Mouse (Mus musculus): Measurements from ENCODE around the gene Islr. TPM values are rescaled to one million over a fixed set of nuclear protein-coding genes. Genes with fewer than 3 reads are reported as not detected.

Gene Islr
- polyA plus RNA-seq, 1 experiment from 2014 or later, result 13.5 TPM

DNA sequence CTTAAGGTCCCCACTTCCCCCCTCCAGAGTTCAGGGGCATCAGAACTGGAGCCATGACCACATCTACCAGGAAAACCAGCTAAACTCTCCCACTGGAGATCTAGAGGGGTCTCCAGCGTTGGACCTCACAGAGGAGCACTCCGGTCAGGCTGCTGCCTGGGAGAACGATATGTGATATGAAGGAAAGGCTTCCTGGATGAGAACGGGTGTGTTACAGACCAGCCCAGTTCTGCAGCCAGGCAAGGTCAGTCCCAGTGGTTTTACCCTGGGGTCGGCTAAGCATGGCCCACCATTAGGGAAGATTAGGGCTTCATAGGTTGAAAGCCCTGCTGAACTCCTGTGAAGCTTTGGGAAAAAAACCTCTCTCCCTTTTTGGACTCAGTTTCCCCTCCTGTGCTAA is 9.3 kb upstream of the Islr start:
- Histone ChIP-seq H3K27me3 (replicated peaks; ENCODE audit: control insufficient read depth, insufficient read depth, low read length) (no peaks in the 10 kb centered on the region), H3K4me3 (ENCODE audit: low read depth, low read length) (no peak overlapping the region), H3K9ac (ENCODE audit: low read length) (no peak overlapping the region), H3K4me2 (ENCODE audit: low read length) (no peak overlapping the region), H3K9me3 (replicated peaks; ENCODE audit: control insufficient read depth, low read length) (no peaks in the 10 kb centered on the region), H3K36me3 (ENCODE audit: control insufficient read depth, insufficient read depth, low read length) (no peaks in the 10 kb centered on the region), H3K4me1 (ENCODE audit: control insufficient read depth, insufficient read depth, low read length) (no peaks in the 10 kb centered on the region), H3K27ac (ENCODE audit: low read depth, low read length) (no peak overlapping the region)
- DNase-seq (ENCODE audit: low spot score) (no peak), ATAC-seq (no peak)
- 80% methylated on average over 5 of the region's 5 CpGs for WGBS

DNA sequence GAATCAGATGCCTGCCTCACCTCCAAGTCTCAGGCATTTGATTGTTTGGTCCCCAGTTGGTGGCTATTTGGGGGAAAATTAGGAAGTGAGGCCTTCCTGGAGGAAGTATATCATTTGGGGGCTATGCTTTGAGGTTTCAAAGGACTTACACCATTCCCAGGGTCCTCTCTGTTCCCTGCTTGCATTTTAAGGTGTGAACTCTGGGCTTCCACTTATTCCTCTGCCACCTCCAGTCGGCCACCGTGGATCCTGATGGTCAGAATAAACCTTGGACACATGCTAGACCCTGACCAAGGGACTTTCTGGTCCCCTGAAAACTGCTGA is 6.2 kb upstream of the Islr start:
- 94% methylated on average over 2 of the region's 2 CpGs for WGBS
- no peak for ATAC-seq
- H3K4me3 ChIP-seq (ENCODE audit: low read depth, low read length), result no peak overlapping the region
- H3K4me2 ChIP-seq (ENCODE audit: low read length), result no peak overlapping the region
- no peak overlapping the region for H3K9ac ChIP-seq (ENCODE audit: low read length)
- peaks cover 4% of the 10 kb centered on the region; the same call in 1 of the 2 replicates for H3K4me1 ChIP-seq (ENCODE audit: control insufficient read depth, insufficient read depth, low read length)
- DNase-seq (ENCODE audit: low spot score), result no peak
- no peaks in the 10 kb centered on the region for H3K36me3 ChIP-seq (ENCODE audit: control insufficient read depth, insufficient read depth, low read length)
- H3K9me3 ChIP-seq (replicated peaks; ENCODE audit: control insufficient read depth, low read length), result no peaks in the 10 kb centered on the region
- no peaks in the 10 kb centered on the region for H3K27me3 ChIP-seq (replicated peaks; ENCODE audit: control insufficient read depth, insufficient read depth, low read length)
- H3K27ac ChIP-seq (ENCODE audit: low read depth, low read length), result no peak overlapping the region

GRCm38 (mm10) chr9:58209462-58210303 is 5.6 kb upstream of the Islr start:
- Histone ChIP-seq H3K4me3 (ENCODE audit: low read depth, low read length) (no peak overlapping the region), H3K4me2 (ENCODE audit: low read length) (no peak overlapping the region), H3K27me3 (replicated peaks; ENCODE audit: control insufficient read depth, insufficient read depth, low read length) (no peaks in the 10 kb centered on the region), H3K9ac (ENCODE audit: low read length) (no peak overlapping the region), H3K36me3 (ENCODE audit: control insufficient read depth, insufficient read depth, low read length) (no peaks in the 10 kb centered on the region), H3K4me1 (ENCODE audit: control insufficient read depth, insufficient read depth, low read length) (peaks cover 4% of the 10 kb centered on the region; the same call in 1 of the 2 replicates), H3K27ac (ENCODE audit: low read depth, low read length) (no peak overlapping the region), H3K9me3 (replicated peaks; ENCODE audit: control insufficient read depth, low read length) (no peaks in the 10 kb centered on the region)
- no peak for ATAC-seq
- WGBS, result 82% methylated on average over 8 of the region's 8 CpGs
- no peak for DNase-seq (ENCODE audit: low spot score)

- DNase-seq (ENCODE audit: low spot score) (peak; percentile 74), ATAC-seq (no peak)
- Histone ChIP-seq H3K9ac (ENCODE audit: low read length) (peak overlapping the region; percentile 40; the same call in 1 of the 2 replicates), H3K4me3 (ENCODE audit: low read depth, low read length) (no peak overlapping the region), H3K27me3 (replicated peaks; ENCODE audit: control insufficient read depth, insufficient read depth, low read length) (0 out of 2 replicates have a peak, but pooled peaks cover 10% of the 10 kb centered on the region), H3K36me3 (ENCODE audit: control insufficient read depth, insufficient read depth, low read length) (no peaks in the 10 kb centered on the region), H3K9me3 (replicated peaks; ENCODE audit: control insufficient read depth, low read length) (no peaks in the 10 kb centered on the region), H3K4me2 (ENCODE audit: low read length) (peak overlapping the region; percentile 53), H3K4me1 (ENCODE audit: control insufficient read depth, insufficient read depth, low read length) (peaks cover 8% of the 10 kb centered on the region; the same call in 1 of the 2 replicates), H3K27ac (ENCODE audit: low read depth, low read length) (peak overlapping the region; percentile 96; the same call in 1 of the 2 replicates)
- 60% methylated on average over 7 of the region's 7 CpGs for WGBS
These were observed 1.9 kb upstream of the Islr start for GRCm38 (mm10) chr9:58206013-58206412.

DNA sequence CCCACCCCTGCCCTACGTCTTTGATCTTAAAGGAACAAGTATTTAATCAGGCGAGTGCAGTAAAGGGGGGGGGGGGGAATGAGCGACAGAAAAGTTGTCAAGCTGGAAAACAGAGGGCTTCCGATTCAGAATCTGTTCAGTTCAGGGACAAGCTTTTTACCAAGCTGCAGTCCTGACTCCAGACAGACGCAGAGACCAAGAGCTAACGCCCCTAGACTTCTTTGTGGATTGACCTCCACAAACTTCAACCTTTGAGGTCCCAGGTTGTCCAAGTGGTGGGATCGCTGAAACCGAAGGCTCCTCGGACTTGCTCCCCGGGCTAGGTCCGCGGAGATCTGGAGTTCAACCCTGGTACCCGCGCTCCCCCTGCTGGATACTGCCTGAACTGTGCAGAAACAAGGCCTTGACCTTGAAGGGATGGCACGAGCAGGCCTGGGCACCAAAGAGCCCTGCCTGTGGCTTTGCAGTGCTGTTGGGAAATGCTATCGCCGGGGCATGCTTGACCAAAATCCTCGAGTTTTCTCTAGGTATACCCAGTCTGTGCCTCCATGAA is 418 bp upstream of the Islr start:
- peak overlapping the region; percentile 82 for H3K9ac ChIP-seq (ENCODE audit: low read length)
- no peaks in the 10 kb centered on the region for H3K9me3 ChIP-seq (replicated peaks; ENCODE audit: control insufficient read depth, low read length)
- 0 out of 2 replicates have a peak, but pooled peaks cover 2% of the 10 kb centered on the region for H3K36me3 ChIP-seq (ENCODE audit: control insufficient read depth, insufficient read depth, low read length)
- H3K27ac ChIP-seq (ENCODE audit: low read depth, low read length), result peak overlapping the region; percentile 96
- H3K27me3 ChIP-seq (replicated peaks; ENCODE audit: control insufficient read depth, insufficient read depth, low read length), result peaks cover 23% of the 10 kb centered on the region; the same call in 1 of the 2 replicates
- H3K4me1 ChIP-seq (ENCODE audit: control insufficient read depth, insufficient read depth, low read length), result peaks cover 8% of the 10 kb centered on the region; the same call in 1 of the 2 replicates
- DNase-seq (ENCODE audit: low spot score), result peak; percentile 90
- peak overlapping the region; percentile 53 for H3K4me2 ChIP-seq (ENCODE audit: low read length)
- WGBS, result 4% methylated on average over 18 of the region's 18 CpGs
- H3K4me3 ChIP-seq (ENCODE audit: low read depth, low read length), result peak overlapping the region; percentile 45
- peak; percentile 62 for ATAC-seq

DNA sequence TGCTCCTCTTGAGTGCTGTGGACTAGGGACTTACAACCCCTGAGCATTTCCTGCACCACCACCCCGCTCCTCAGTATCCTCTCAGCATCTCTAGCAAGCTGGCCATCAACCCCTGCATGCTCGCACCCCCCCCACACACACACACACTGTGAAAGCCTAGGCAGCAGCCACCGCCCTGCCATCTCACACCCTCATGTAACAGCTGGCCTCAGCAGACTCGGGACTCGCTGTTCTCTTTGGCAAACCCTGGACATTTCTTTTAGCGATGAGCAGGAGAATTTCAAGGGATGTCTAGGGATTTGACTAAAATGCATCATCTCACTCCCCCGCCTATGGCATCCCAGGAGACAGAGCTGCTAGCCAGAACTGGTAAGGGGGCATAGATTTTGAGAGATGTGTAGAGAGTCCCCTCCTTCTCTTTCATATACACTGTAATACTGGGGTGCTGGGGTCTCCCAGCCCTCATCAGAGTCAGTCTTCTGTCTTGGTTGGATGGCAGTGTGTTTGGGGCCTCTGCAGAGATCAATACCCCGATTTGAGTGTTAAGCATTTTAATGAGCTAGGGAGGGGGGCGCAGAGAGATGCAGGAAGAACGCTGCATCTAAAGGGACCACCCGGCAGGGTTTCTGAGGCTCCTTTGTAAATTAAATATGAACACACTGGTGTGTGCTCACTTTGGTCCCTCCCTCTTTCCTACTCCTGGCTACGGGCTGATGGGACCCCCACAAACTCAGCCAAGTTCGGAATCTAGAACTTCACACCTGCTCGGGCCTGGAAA is 1.2 kb downstream of the Islr start:
- DNase-seq (ENCODE audit: low spot score) (peak; percentile 55), ATAC-seq (no peak)
- H3K36me3 ChIP-seq (ENCODE audit: control insufficient read depth, insufficient read depth, low read length), result peaks cover 18% of the 10 kb centered on the region
- H3K9ac ChIP-seq (ENCODE audit: low read length), result peak overlapping the region; percentile 82
- peaks cover 19% of the 10 kb centered on the region for H3K4me1 ChIP-seq (ENCODE audit: control insufficient read depth, insufficient read depth, low read length)
- 4% methylated on average over 14 of the region's 14 CpGs for WGBS
- peak overlapping the region; percentile 53 for H3K4me2 ChIP-seq (ENCODE audit: low read length)
- peak overlapping the region; percentile 96 for H3K27ac ChIP-seq (ENCODE audit: low read depth, low read length)
- H3K27me3 ChIP-seq (replicated peaks; ENCODE audit: control insufficient read depth, insufficient read depth, low read length), result peaks cover 39% of the 10 kb centered on the region
- no peaks in the 10 kb centered on the region for H3K9me3 ChIP-seq (replicated peaks; ENCODE audit: control insufficient read depth, low read length)
- H3K4me3 ChIP-seq (ENCODE audit: low read depth, low read length), result peak overlapping the region; percentile 45

- H3K9ac ChIP-seq (ENCODE audit: low read length), result peak overlapping the region; percentile 82
- peak overlapping the region; percentile 45 for H3K4me3 ChIP-seq (ENCODE audit: low read depth, low read length)
- peak overlapping the region; percentile 53 for H3K4me2 ChIP-seq (ENCODE audit: low read length)
- peak; percentile 12; the same call in 1 of the 2 replicates for ATAC-seq
- peaks cover 21% of the 10 kb centered on the region for H3K4me1 ChIP-seq (ENCODE audit: control insufficient read depth, insufficient read depth, low read length)
- H3K27me3 ChIP-seq (replicated peaks; ENCODE audit: control insufficient read depth, insufficient read depth, low read length), result peaks cover 47% of the 10 kb centered on the region
- peak overlapping the region; percentile 96 for H3K27ac ChIP-seq (ENCODE audit: low read depth, low read length)
- DNase-seq (ENCODE audit: low spot score), result peak; percentile 73
- WGBS, result under 1% methylated on average over 37 of the region's 37 CpGs
- H3K36me3 ChIP-seq (ENCODE audit: control insufficient read depth, insufficient read depth, low read length), result peaks cover 26% of the 10 kb centered on the region
- no peaks in the 10 kb centered on the region for H3K9me3 ChIP-seq (replicated peaks; ENCODE audit: control insufficient read depth, low read length)
These were observed 2.1 kb downstream of the Islr start for GRCm38 (mm10) chr9:58201861-58202549.

DNA sequence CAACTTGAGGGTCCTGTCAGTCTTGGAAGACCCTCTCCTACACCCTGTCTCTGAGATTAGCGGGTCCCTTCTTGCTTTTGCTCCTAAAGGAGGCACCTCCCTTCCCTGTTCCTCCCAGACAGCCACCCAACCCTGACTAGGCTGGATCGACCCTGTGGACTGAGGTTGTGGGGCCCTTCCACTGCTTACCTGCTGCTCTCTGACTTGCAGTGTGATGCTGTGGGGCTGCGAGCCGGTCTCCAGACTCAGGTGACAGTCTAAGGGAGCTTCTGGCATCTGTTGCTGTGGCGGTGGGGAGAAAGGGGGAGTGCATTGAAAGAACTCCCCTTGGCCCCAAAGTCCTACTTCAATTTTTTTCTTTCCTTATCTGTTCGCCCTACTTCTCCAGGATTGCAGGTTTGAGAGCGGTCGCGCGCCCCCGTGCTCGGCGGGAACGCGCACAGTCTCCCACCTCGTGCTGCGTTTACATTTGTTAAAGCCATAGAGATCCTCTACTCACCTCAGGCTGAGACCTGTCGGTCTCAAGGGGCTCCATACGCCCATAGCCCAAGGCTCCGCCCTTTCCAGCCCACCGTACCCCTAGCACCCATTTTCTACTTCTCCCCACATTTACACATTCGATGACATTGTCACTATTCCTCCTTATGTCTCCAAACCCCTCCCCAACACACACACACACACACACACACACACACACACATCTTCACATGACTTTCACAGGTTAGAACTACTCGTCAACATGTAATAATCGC is 2.8 kb downstream of the Islr start:
- ATAC-seq (no peak), DNase-seq (ENCODE audit: low spot score) (peak; percentile 52)
- peak overlapping the region; percentile 96 for H3K27ac ChIP-seq (ENCODE audit: low read depth, low read length)
- peak overlapping the region; percentile 82 for H3K9ac ChIP-seq (ENCODE audit: low read length)
- H3K9me3 ChIP-seq (replicated peaks; ENCODE audit: control insufficient read depth, low read length), result no peaks in the 10 kb centered on the region
- peaks cover 19% of the 10 kb centered on the region for H3K4me1 ChIP-seq (ENCODE audit: control insufficient read depth, insufficient read depth, low read length)
- peak overlapping the region; percentile 53 for H3K4me2 ChIP-seq (ENCODE audit: low read length)
- peaks cover 47% of the 10 kb centered on the region for H3K27me3 ChIP-seq (replicated peaks; ENCODE audit: control insufficient read depth, insufficient read depth, low read length)
- peaks cover 29% of the 10 kb centered on the region for H3K36me3 ChIP-seq (ENCODE audit: control insufficient read depth, insufficient read depth, low read length)
- under 1% methylated on average over 24 of the region's 24 CpGs for whole genome bisulfite sequencing
- H3K4me3 ChIP-seq (ENCODE audit: low read depth, low read length), result peak overlapping the region; percentile 45
